Mouse (Mus musculus) c-Kit-negative CD71-positive TER-119-positive erythroid progenitor cells, embryonic 14.5 days (primary cell): ENCODE results near the gene Prss42.

ENCODE experiments used
- DNase-seq: peaks from one replicate; pipeline ENCODE4 v3.0.0-alpha.2; 2013; ENCODE audit warnings: low read depth, low spot score

Prss42 gene

DNA sequence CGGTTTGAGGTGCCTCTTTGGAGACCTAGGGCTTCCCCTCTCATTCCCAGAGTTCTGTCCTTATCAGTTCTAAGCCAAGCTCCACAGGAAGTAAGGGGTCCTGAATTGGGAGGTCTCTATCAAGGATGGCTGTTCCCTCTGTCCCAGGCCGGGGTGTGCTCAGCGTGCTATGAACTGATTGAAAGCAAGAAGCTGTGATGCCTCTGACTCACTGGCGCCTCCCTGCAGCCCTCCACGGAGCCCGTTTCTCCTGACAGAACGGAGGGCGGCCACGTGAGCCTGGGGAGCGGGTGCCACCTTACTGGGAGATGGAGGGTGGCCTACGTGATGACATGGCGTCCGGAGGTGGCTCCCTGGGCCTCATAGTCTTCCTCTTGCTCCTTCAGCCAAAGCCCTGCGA, at the start of gene Prss42:
Prss42 (plus strand) TSS at position 301 of the 400 bp plus-strand sequence.
- DNase-seq, result no peak

DNA sequence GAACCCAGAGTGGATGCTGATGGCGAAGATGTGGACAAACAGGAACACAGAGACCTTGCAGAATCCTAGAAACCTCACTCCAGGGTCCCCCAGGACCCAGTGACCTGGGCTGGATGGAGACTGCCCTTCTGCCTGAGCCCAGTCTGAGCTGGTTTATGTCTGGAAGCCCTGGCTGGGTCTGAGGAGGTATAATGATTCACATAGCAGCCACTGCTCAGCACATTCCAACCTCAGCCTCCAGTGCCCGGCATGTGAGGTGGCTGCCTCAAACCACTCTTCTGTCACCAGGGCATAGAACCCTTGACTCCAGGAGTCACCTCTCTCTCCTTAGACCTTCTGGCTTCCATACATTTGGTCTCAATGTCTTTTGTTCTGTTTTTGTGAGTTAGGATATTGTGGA, 49.5 kb upstream of the Prss42 start:
- DNase-seq, result no peak

DNA sequence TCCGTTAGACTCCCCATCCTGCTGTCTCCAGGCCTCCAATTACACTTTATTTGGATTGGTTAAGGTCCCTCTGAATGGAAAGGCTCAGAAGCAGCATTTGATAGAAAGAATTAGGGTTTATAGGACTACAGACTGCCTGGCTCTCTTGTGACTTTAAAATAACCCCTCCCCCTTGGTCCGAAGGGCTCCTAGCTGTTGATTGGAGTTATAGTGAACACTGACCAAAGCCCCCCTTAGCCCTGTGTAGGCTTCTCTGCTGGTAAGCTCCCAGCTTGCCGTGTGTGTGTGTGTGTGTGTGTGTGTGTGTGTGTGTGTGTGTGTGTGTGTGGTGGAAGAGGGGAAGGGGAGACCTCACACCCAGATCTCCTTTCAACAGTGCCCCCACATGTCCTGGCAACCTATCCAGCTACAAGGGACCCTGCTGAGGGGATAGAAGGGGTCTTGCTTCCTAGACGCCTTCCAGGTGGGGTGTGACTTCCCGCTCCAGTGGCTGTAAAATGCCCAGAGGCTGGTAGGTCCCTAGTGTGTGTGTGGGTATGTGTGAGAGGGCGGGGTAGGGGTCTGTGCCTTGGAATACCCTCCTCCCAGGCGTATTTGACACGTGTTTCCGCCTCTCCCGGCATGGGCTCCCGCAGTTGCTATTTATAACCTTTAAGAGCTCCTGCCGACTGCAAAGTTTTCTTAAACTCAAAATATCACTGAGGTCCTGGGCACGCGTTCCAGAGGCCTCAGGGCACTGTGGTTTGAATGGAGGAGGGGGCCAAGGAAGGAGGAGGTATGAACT, 47.4 kb upstream of the Prss42 start:
- DNase-seq, result no peak

DNA sequence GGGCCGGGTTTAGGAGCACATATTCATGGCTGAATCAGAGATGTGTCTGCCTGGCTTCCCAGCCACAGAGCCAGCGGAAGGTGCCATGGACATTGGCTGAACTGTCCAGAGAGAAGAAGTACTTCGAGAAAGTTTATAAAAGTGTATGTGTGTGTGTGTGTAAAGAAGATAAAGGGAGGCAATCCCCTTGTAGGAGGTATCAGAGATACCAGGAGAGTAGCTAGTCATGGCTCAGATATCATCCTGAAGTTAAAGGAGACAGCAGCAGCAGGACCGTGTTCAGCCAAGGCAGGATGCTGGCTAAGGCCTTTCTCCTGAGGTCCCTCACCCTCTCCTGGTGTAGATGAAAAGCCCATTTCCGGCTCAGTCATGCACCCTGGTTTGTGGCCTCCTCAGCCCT, 46.6 kb upstream of the Prss42 start:
- DNase-seq, result no peak

DNA sequence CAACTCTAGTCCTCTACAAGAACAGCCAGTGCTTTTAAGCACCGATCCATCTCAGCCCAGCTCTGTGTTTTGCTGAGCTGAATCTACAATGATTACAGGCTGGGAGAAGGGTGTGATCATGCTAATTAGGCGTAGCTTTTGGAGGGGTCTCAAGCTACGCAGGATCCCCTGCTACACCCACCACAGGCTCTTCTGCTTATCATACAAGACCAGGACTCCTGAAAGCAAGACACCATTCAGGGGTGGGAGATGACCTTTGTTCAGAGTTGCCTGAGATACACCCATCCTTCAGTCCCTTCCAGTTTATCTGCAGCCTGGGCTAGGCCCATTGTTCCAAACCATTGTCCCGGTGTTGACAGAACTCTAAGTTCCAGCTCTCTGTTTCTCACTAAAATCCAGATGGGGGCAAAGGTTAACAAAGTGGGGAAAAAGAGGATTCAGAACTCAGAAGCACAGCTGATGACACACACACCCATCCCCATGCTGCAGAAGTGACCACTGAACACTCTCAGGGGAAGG, 45.0 kb upstream of the Prss42 start:
- DNase-seq, result no peak

DNA sequence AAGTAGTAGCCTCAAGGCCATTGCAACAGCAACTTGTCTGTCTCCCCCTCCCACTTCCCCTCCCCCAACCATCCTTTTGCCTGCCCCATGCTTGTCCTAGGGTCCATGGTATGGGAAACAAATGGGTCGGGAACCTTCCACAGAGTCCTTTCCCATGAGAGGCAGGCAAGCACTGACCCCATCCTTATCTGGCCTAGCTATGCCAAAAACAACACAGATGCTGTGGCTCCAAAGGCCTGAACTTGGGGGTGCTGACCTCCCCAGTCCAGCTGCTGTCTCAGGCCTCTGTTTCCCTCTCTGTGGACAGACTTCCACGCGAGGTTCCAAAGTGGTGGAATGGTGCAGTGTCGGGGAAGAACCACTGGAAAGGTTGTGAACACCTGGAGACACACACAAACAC, 44.2 kb upstream of the Prss42 start:
- no peak for DNase-seq

DNA sequence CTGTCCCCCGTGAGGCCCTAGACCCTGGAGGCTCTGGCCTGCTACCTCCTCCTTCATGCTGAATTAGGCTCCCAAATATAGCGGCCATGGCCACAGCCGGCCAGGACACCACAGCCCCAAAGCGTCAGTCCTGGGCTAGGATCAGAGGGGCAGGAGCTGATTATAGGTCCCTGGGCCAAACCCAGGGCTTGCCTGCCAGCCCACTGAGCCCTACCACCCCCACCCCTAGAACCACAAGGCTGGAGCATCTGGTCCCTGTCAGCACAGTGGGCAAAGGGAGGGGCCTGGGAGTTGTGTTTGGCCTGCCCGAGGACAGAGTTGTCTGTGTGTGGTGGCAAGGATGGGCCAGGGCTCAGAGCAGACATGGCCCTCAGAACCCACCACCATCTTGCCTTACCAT, 40.1 kb upstream of the Prss42 start:
- no peak for DNase-seq

DNA sequence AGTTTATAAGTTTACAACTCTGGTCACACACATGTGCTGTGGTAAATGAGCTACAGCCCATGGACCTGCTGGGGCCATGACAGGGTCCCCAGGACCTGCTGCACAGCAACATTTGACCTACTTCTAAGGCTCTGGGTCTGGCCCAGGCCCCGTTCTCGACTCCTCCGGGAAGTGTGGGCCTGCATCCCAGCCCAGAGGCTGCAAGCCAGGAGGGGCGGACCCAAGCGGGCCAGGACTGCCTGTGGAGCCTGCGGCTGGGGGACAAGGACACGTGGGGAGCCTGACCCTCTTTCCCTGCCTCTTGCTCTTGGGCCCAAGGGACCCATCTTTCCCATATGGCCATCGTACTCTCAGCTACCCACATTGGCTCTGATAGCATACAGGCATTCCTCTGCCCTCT, 39.4 kb upstream of the Prss42 start:
- no peak for DNase-seq

DNA sequence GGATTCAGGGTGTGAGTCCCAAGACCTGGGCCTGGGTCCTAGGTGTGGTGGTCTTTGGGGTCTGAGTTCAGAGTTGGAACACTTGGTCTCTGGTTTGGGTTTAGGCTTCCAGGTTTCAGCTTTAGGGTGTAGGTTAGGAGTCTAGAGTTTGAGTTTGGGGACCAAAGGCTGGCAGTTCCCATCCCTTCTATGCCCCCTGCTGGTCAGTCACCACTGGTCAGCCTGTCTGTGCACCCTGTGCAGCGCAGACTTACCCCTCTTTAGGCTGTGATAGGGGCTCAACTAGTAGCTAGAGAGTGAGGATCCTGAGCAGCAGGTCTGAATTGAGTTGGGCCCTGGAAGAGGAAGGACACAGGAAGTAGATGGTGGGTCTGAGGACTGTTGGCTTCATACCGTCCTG, 38.7 kb upstream of the Prss42 start:
- DNase-seq, result no peak

DNA sequence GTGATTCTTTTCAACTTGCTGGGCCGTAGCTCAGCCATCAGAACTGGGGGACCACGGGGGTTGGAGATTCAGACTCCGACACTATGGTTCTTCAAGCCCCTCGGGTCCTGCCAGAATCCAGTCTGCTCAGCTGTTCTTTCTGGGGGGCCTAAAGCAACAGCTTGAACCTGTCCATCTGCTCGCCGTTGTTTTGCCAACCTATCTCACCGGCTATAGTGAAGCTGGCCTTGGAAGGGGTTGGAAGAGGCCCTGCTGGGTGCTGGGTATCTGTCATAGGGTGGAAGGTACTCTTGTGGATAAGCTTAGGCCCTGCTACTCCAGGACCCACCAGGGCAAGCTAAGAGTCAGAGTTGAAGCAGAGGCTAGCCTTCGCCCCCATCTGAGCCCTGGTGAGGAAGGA, 37.1 kb upstream of the Prss42 start:
- no peak for DNase-seq

DNA sequence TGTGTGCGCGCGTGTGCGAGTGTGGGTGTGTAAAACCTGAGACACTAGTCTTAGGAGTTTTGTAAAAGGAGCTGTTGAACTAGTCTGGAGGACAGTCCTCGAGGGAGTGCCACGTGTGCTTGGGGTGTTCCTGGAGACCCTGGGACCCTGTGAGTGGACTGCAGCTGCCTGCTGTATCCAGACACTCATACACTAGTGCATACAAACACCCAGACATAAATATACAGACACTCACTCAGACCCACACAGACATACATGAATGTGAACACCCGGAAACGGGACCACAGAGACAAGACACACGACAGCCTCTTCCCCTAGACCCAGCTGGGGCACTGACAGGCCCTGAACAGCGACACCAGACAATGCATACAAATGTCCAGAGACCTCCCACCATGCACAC, 35.2 kb upstream of the Prss42 start:
- DNase-seq, result no peak

DNA sequence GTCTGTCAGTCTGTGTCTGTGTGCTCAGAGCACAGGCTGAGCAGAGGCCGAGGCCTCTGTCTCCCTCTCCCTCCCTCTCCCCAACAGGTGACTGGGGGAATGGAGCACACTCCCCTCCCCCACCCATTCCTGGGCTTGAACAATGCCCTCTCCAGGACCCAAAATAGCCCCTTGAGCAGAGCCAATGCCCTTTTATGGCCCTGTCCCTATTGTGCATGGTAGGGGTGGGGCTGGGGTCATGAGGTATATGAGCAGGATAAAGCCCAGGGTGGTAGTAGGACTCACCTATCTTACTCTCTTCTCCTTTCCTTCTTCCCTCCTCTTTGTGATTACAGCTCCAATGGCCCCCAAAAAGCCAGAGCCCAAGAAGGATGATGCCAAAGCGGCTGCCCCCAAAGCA, 34.6 kb upstream of the Prss42 start:
- no peak for DNase-seq

DNA sequence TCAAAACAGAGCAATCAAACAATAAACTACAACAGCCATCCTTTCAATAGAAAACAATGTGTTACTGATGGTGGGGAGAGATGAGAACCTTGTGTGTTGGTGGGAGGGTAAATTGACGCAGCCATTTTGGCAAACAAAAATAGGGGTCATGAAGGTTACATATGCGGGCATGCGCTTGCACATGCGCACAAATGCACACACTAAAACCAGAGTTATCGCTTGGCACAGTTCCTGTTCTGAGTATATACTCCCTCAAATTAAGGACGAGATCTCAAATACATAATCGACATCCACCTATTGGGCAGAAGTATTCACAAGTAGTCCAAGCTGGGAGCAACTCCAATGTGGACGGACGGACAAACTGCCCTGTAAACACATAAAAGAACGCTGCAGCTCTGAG, 25.6 kb upstream of the Prss42 start:
- DNase-seq, result no peak

DNA sequence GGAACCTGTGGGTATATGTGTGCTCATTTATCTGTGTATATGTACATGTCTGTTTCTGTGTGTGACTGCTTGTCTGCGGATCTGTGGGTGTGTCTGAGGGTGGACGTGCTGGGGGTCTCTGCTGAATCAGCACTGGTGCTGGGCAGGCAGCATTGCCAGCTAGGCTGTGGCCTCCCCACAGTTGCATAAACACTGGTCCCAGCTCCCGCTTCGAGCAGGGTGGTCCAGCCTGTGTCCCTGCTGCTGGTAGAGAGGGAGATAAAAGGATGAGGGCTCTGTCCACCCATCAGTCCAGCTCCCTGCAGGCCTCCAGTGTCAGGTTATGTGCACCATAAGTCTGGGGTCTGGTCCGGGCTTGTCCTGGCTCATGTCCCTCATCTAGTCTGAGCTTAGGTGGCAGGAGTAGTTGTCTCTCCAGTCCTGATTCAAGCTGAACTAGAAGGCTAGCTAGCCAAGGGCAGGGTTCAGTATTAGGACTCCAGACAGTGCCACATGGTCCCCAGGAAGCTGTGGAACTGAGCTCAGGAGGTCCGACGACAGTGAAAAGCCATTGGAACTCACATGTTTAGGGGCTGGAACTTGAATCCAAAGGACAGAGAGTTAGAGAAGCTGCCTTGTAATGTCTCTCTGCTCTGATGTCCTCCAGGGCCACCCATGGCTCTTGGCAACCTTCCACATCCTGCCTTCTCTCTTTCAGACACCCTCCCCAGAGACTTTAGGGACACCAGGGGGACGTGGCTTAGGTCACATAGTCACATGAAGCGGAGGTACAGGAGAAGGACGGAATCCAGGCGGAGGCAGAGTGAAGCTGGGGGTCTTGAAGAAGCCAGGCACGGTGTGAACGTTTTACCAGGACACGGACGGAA, 23.3 kb upstream of the Prss42 start:
- no peak for DNase-seq

DNA sequence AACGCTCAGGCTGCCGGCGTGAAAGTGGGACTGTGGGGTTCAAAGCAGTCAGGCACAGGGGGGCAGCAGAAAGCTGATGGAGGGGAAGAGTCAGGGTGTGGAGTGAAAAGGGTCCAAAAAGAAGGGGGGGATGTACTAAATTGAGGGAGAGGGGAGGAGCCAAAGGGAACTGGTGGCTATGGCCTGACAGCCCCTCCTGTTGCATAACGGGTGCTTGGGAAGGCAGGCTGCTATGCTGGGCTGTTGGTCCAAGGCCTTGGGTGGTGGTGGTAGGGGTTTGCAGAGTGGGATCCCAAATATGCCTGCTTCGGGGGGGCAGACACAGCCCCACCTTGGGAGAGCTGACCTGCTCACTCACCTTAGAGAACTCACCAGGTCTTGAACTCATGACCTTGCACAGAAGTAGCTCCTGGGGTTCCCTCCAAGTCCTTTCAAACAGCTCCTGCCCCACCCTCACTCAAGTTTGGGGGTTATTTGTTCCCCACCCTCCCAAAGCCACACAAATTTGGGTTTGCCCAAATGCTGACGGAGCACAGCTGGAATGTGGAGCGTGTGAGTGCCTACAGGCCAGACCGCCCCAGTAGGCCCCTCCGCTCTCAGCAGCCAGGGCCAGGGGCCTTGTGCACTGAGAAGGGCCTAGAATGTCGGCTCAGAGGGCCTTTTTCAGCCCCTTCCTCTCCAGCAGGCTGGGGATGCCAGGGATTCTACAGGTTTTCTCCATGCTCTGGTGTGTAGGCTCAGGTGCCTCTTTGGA, 22.5 kb upstream of the Prss42 start:
- no peak for DNase-seq

DNA sequence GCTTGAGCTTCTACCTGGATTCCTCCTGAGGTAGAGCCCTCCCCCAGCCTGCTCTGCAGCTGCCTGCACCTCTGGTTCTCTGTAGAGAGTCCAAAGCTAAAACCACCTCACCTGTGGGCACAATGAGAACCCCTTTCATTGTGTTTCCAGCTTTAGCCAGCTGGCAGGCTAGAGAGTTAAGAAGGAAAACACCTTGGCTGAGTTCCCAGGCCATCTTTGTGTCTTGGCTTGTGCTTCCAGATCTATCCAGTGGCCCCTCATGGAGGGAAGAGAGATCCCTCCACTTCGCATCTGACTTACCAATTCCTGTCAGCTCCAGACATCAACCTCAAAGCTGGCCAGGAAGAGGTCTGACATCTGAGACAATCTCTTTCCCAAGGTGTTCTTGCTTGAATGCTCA, 19.9 kb upstream of the Prss42 start:
- DNase-seq, result no peak

DNA sequence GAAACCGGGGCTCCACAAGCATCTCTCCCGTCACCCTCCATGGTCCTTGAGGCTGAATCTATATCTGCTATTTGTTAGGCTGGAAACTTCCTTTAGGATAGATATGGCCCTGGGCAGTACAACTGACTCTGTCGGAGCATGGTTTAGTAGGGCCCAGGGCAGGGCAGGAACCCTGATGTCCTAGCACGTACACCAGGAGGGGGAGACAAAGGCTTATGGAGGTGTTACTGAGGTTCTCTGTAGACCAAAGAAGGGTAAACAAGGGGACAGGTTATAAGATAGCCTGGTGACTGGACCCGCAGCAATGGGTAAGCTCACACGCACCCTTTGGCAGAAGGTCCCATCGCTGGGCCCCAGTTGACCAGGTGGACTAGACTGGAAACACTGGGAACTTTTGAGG, 19.4 kb upstream of the Prss42 start:
- no peak for DNase-seq

DNA sequence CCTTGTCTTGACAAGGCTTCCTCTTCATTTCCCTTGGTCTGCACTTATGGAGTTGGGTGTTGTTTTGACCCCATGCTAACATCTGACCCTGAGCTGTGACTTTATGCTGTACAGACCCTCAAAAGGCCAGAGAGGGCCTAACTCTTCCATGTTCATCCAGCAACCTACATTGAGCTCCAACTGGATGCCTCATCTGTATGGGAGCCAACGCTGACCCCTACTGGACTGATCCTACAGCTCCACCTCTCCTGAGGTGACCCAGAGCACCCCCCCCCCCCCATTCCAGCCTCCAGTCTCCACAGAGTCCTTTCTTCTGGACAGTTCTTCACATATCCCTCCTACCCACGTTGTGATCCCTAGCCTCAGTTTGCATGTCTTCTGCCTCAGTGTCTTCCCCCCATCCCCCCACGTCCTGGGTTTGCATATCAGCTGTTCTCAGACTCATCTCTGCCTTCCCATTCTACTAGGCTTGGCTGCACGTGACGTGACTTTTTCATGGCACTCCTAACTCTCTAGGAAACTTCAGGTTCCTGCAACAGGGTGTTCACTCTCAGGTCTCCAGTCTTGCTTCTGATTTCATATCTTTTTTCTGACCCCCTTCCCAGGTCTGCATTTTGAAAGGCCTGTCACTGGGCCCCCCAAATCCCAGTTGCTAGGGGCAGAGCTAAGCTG, 18.6 kb upstream of the Prss42 start:
- DNase-seq, result no peak

DNA sequence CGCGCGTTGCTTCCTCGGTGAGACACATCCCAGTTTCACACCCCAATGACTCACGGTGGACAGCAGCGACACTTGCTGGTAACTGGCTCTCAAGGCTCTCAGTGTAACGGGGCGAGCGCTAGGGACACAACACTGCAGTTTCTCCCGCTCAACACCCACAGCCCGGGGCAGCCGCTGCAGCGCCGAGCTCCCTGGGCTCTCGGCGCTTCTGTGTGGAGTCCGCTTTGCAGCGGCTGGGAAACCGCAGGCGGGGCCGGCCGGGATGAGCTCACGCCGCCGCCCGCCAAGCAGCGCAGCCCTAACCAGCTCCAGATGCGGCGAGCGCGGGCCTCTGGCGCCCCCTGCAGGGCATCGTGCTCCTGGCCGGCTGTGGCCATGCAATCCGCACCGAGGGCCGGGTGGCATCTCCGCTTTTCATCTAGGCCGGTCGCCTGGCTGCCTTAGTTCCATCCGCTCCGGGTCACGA, 16.7 kb upstream of the Prss42 start:
- DNase-seq, result peak; percentile 44

DNA sequence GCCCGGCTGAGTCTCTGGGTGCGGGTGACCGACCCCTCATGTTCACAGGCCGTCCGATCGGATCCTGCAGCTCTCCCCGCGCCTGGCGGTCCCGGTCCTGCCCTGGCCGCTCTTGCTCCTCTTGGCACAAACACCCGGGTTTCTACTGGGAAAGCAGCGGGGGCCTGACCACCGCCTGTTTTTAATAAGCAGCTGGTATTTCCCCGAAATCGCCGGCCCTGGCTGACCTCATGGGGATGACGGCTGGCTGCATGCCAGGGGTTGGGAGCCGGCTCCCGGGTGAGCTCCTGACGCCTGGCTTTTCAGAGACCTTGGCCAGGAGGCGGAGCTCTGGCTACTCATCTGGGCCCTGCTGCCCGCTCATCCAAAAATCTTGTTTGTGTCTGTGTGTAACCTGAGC, 16.2 kb upstream of the Prss42 start:
- DNase-seq, result no peak

DNA sequence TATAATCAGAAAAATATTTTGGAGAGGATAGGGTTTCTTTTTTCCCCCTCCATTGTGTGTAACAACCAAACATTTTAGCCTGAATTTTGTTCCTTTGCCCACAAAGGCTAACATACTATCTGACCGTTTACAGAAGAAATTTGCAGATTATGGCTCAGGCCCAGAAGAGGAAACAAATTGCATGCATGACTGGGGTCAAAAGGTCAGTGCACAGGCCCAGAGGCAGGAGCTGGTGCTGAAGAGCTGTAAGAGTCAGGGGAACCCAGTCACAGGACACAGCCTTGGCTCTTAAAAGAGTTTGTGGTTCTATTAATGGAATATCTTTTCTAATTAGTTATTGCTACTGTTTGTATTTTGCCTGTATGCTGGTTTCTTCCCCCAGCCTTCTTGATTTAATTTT, 14.4 kb upstream of the Prss42 start:
- DNase-seq, result no peak
